Mouse (Mus musculus): ENCODE data around the gene Foxd1.
A peak's percentile ranks its signal among the peaks of the same experiment; 100 is the strongest.

Gene Foxd1

GRCm38 (mm10) chr13:98354090-98354801 is at the start of gene Foxd1:
Foxd1 (plus strand) TSS chr13:98354242.
- peak; percentile 52 to 73 for DNase-seq

- DNase-seq = no peak
These were observed 48.8 kb upstream of the Foxd1 start for GRCm38 (mm10) chr13:98305257-98305656.

GRCm38 (mm10) chr13:98306393-98306792 is 47.6 kb upstream of the Foxd1 start:
- no peak for DNase-seq

- DNase-seq = no peak
These were observed 47.1 kb upstream of the Foxd1 start for GRCm38 (mm10) chr13:98306852-98307475.

- DNase-seq = no peak
These were observed 46.0 kb upstream of the Foxd1 start for GRCm38 (mm10) chr13:98308004-98308403.

GRCm38 (mm10) chr13:98308724-98309123 is 45.3 kb upstream of the Foxd1 start:
- no peak for DNase-seq

GRCm38 (mm10) chr13:98311597-98311996 is 42.4 kb upstream of the Foxd1 start:
- DNase-seq = no peak

GRCm38 (mm10) chr13:98313631-98314030 is 40.4 kb upstream of the Foxd1 start:
- no peak for DNase-seq

- no peak for DNase-seq
These were observed 38.9 kb upstream of the Foxd1 start for GRCm38 (mm10) chr13:98315124-98315523.

GRCm38 (mm10) chr13:98316140-98316479 is 37.9 kb upstream of the Foxd1 start:
- no peak for DNase-seq

- peak; percentile 95 to 98 for DNase-seq
These were observed 37.4 kb upstream of the Foxd1 start, which contains the start of gene Btf3 for GRCm38 (mm10) chr13:98316480-98317245. Btf3 (minus strand) TSS chr13:98317006.

GRCm38 (mm10) chr13:98317246-98317677 is 36.8 kb upstream of the Foxd1 start:
- DNase-seq = no peak

- DNase-seq = no peak
These were observed 36.1 kb upstream of the Foxd1 start for GRCm38 (mm10) chr13:98317911-98318310.

- no peak for DNase-seq
These were observed 29.0 kb upstream of the Foxd1 start for GRCm38 (mm10) chr13:98325034-98325433.

GRCm38 (mm10) chr13:98332106-98332505 is 21.9 kb upstream of the Foxd1 start:
- DNase-seq = peak; percentile 51 to 67

- DNase-seq = no peak
These were observed 17.8 kb upstream of the Foxd1 start for GRCm38 (mm10) chr13:98336205-98336604.

- DNase-seq = peak; percentile 38 to 39
These were observed 13.5 kb upstream of the Foxd1 start for GRCm38 (mm10) chr13:98340506-98340905.

- no peak for DNase-seq
These were observed 4.6 kb upstream of the Foxd1 start for GRCm38 (mm10) chr13:98349491-98349890.

- DNase-seq = peak; percentile 60 to 66
These were observed 2.5 kb upstream of the Foxd1 start for GRCm38 (mm10) chr13:98351527-98351926.

- no peak for DNase-seq
These were observed 1.6 kb upstream of the Foxd1 start for GRCm38 (mm10) chr13:98352381-98352975.

- no peak for DNase-seq
These were observed 343 bp upstream of the Foxd1 start for GRCm38 (mm10) chr13:98353709-98354089.

GRCm38 (mm10) chr13:98354871-98355558 is 973 bp downstream of the Foxd1 start:
- peak; percentile 17 to 52 for DNase-seq
